Mouse (Mus musculus) c-Kit-positive CD71-positive TER-119-negative erythroid progenitor cells, embryonic 14.5 days (primary cell): ENCODE data around the gene Kiz.
A peak's percentile ranks its signal among the peaks of the same experiment; 100 is the strongest.

Experiments
- DNase-seq: peaks from one replicate; pipeline ENCODE4 v3.0.0-alpha.2; 2013; ENCODE audit warnings: low read depth

Gene Kiz

DNA sequence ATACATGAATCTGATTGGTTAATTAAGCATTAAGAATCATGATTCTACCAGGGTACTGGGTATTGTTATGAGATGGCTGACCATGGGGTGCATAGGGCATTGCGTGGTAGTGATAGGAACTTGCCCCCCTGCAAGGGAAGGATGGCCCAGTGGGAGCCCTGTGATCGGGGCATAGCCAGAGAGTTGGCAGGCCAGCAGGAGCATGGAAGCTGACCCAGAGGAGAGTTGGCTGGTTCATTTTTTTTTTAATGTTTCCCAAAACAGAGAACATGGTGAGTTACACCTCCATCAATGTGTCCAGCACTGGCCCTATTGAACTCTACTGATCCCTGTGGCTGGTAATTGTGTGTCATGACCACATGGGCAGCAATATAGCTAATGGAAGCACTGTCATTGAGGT lies 127.1 kb downstream of the Kiz start:
- no peak for DNase-seq

DNA sequence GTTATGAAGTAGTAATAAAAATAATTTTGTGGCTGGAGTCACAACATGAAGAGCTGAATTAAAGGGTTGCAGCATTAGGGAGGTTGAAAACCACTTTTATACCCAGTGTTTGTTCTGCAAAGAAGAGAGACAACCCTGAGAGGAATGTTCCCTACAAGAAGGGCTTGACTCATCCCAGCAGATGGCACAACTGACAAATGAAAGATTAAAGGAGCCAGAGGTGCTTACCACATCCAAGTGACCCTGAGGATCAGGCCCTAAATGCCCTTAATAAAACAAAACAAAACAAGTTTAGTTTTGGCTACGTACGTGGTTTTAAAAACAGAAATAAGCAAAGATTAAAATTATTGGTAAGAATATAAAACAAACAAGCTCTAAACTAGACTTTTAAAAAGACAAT lies 129.2 kb downstream of the Kiz start:
- no peak for DNase-seq

DNA sequence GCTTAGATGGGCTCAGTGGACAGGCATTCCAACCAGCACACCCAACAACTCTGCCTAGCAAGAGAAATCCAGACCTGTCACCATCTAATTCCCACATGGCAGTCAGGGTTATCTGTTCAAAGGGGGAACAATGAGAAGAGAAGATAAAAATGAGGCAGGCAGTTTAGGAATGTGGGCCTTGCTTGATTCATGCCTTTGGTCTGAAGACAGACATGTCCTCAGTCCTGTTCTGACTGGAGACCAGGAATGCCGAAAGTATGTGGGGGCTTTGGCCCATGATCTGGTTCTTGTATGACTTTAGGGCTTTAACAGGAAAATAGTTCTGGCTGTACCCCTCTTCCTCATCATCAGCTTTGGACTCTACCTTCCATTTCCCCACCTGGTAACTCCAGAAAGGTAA lies 130.1 kb downstream of the Kiz start:
- no peak for DNase-seq

DNA sequence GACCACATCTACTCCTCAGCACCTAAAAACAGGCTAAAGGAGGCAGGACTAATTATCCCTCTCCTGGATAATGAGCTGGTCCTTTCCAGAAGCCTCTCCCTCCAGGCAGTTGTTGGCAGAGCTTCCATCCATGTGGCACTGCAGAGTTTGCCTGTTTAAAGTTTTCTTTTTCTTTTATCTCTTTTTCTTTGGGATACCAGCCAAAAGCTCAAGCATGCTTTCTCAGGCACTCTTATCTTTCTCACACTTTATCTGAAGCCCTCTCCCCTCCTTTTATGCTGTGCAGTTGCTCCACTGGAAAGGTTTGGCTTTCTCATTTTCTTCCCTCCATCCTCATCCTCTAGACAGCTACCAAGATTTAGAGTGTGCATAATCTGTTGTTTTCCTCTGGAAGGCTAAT lies 130.8 kb downstream of the Kiz start:
- no peak for DNase-seq

DNA sequence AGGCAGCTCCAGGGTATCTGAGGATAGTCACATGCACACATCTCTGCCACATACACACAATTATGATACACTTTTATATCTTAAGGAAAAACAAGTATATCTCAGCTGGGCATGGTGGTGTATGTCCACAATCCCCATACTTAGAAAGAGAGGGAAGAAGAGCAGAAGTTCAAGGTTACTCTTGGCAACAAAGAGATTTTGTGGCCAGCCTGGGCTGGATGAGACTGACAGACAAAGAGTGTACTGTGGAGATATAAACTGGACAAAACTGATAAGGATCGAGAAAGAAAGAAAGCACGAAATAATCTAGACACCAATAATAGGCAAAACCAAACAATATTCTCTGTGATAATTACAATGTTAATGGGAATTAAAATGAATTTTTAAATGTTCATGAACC lies 151.6 kb downstream of the Kiz start:
- no peak for DNase-seq

DNA sequence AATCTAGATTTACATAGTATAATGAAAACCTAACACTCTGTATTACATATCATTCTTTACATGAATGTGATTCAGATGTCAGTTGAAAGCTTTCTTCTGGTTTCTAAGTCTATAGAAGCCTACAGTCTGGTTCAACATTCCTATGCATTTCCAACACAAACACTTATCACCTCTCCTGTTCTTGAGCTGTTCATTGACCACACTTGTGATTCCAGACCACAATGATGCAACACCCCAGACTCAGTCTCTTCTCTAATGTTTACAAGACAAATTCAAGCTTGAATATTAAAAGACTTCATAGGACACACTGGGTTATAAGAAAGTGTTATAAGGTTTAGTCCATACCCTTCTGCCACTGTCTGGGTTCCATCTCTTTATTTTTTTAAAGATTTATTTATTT lies 153.4 kb downstream of the Kiz start:
- DNase-seq: no peak

DNA sequence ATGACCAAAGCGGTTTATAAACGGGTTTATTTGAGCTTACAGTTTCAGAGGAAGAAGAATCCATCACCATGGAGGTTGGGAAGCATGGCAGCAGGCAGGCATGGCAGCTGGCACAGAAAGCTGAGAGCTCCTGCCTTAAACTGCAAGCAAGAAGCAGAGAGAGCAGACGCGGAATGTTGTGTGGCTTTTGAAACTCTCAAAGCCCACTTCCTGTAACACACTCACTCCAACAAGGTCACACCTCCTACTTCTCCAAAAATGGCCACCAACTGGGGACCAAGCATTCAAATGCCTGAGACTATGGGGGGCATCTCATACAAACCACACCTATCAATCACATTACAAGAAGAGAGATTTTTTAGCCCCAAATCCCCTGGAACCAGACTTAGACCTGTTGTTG lies 154.5 kb downstream of the Kiz start:
- no peak for DNase-seq

DNA sequence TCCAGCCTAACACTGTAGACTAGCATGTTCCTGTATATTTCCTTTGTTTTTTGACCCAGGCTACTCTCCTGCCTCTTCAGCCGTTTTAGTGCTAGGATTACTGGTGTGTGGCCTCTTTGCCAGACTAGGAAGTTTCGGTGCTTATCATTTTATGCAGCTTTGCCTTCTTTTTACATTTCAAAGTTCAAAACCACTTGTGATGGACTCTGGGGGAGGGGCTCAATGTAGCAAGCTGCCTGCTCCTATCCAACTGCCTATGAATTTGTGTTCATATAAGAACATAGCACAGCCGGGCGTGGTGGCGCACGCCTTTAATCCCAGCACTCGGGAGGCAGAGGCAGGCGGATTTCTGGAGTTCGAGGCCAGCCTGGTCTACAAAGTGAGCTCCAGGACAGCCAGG lies 155.3 kb downstream of the Kiz start:
- no peak for DNase-seq

DNA sequence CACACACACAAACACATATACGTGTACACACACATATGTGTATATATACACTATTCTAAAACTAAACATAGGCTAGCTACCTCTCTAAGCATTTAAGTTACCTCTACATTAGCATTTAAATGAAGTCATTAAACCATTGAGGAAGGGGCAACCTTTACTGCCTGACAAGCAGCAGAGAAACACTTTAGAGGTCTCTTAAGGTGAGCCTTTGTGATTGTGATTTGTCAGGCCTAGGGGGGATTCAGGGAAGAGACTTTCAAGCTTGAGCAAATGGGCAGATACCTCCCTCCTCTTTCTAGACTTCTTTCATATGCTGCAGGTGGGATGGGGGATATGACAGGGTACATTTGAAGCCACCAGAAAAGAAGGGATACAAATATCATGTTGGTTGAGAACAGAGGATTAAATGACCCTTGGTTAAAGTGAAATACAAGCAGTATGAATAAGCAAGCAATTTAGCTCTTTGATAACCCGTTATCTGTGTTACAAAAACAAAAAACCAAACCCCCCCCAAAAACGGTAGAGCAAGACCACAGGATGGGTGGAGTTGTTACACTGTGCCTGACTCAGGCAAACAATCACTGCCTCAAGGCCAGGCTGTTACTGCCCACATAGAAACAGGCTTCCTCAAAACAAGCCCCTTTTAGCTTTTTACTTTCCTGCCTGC lies 155.9 kb downstream of the Kiz start:
- DNase-seq: no peak

DNA sequence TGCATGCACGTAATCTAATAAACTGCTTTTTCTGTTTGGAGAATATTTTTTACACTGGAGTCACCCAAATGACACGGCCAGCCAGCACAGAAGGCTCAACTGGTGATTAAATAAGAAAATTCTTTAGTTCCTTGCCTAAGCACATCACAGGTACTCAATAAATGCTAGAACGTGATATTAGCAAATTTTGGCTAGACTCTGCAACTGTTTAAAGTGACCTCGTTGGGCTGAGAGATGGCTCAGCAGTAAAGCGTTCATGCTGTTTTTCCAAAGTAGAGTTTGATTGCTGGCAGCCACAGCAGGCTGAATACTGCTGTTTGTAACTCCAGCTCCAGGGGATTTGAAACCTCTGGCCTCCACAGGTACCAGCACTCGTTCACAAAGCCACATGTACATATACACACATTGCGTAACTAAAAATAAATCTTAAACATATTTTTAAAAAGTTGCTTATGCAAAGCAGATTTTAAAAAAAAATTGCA lies 156.5 kb downstream of the Kiz start:
- no peak for DNase-seq

DNA sequence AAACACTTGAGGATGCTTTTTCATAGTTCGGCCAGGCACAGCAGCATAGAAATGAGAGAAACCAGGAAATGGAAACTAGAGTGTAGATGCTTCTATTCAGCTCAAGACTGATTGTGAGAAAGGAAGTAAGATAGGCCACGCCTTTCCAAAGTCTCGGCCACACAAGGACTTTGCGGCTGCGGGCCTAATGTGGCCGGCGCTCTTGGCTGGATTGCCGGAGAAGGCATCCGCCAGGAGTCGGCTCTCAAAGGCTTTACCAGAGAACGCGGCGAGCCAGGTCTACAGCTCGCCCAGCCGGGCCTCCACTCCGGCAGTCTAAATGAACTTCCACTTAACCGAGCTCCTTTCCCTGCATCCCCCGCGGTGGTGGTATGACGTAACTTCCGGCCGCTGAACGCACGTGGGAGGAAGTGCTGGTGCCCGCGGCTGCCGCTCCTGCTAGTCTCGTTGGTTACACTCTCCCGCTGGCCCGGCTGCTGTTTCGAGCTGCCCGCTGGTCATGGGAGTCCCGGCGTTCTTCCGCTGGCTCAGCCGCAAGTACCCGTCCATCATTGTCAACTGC lies 157.0 kb downstream of the Kiz start, which contains the start of gene Xrn2:
Xrn2 (plus strand) TSS at position 374 of the 562 bp plus-strand sequence.
- peak; percentile 89 for DNase-seq

DNA sequence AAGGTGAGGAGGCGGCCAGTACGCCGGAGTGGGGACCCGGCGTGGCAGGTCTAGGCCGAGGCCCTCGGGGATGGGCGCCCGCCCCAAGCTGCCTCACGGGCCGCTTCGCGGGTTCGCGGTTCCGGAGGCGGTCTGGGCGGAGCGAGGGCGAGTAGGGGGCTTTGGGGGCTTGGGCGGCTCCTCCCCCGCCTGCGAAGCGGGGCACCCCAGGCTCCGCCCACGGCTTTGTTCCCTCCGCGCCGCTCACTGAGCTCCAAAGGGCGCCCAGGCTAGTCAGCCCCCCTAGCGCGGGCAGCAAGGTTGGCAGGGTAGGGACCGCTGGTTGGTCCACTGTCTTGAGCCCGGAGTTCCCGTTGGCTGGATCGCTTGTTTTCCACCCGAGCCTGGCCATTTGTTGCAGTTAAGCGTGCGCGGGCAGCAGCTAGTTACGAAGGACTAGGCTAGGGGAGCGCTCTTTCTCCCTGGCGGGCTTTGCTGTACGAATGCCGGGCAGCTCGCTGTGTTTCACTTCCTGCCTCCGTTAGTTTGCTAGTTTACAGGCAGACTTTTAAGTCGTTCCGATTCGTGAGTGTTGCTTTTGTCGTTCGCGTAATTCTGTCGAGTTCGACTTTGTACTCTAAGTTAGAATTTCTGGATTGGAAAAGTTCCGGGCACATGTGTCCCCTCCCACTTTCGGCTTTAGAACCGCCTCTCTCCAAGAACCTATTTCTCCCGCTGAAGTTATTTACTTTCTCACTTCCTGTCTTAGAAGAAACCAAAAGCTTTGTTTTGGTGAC lies 157.7 kb downstream of the Kiz start:
- DNase-seq: peak; percentile 55

DNA sequence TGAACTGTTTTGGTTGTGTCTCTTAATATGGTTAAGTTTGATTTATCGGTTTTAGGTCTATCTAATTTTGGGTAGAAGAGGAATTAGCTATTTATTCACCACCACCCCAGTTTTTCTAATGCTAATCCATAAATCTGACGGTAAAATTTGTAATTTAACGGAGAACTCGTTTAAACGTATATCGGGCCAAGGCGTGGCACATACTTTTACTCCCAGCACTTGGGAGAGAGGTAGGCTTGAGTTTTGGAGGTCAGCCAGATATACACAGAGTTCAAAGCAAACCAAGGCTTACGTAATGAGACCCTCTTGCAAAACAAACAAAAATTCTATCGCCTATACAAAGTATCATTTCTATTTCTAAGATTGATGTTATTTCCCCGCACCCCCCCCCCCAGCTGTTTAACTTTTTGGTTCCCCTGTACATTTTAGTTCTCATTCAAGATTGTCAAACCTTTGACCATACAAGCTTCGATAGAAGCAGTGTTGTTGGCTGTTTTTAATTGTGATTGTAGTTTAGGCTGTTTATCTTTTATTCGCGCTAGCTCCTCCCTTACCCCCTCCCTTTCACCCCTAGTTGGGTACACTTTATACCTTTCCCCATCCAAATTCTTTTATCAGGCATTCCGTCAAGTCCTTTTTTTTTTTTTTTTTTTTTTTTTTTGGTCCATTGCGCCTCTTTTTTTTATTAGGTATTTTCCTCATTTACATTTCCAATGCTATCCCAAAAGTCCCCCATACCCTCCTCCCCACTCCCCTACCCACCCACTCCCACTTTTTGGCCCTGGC lies 158.6 kb downstream of the Kiz start:
- DNase-seq: no peak
